Mouse (Mus musculus): ENCODE results near the gene Spsb2. TPM values are rescaled to one million over a fixed set of nuclear protein-coding genes. Genes with fewer than 3 reads are reported as not detected.

Gene Spsb2
- 9.2 and 10.3 TPM in 2 replicates for polyA plus RNA-seq (2015; fragmentation: Nextera tagmentation; extraction: Ambion mirVana)

- peak within 1 kb of the TSS; percentile 67 for H3K9ac ChIP-seq (ENCODE audit: low read depth, low read length)
- peaks cover 5% of the 10 kb centered on the region for H3K36me3 ChIP-seq (ENCODE audit: control insufficient read depth, insufficient read depth, low read length)
- peak within 1 kb of the TSS; percentile 53 for H3K4me3 ChIP-seq (ENCODE audit: low read length)
- H3K4me1 ChIP-seq (ENCODE audit: control insufficient read depth, insufficient read depth, low read depth, low read length): peaks cover 28% of the 10 kb centered on the region
- peak within 1 kb of the TSS; percentile 95 for H3K4me2 ChIP-seq (ENCODE audit: low read length)
- H3K27me3 ChIP-seq (replicated peaks; ENCODE audit: control insufficient read depth, insufficient read depth, low read length): no peaks in the 10 kb centered on the region
- peak within 1 kb of the TSS; percentile 78 for H3K27ac ChIP-seq (ENCODE audit: low read depth, low read length)
- ATAC-seq: peak; percentile 25
- 5% methylated on average over 29 of the region's 29 CpGs for WGBS
- H3K9me3 ChIP-seq (ENCODE audit: control insufficient read depth, low read length): no peaks in the 10 kb centered on the region
Measured at GRCm38 (mm10) chr6:124808358-124809012, at the start of gene Spsb2. Spsb2 (plus strand) TSS chr6:124808661.

- H3K4me3 ChIP-seq (ENCODE audit: low read length): no peak overlapping the region
- H3K9ac ChIP-seq (ENCODE audit: low read depth, low read length): 0 out of 2 replicates have a peak overlapping the region, but pooled peaks have one; percentile 6
- peaks cover 30% of the 10 kb centered on the region for H3K4me1 ChIP-seq (ENCODE audit: control insufficient read depth, insufficient read depth, low read depth, low read length)
- no peaks in the 10 kb centered on the region for H3K27me3 ChIP-seq (replicated peaks; ENCODE audit: control insufficient read depth, insufficient read depth, low read length)
- no peaks in the 10 kb centered on the region for H3K9me3 ChIP-seq (ENCODE audit: control insufficient read depth, low read length)
- no peaks in the 10 kb centered on the region for H3K36me3 ChIP-seq (ENCODE audit: control insufficient read depth, insufficient read depth, low read length)
- ATAC-seq: no peak
- H3K27ac ChIP-seq (ENCODE audit: low read depth, low read length): peak overlapping the region; percentile 66
- WGBS: 50% methylated on average over 2 of the region's 2 CpGs
- H3K4me2 ChIP-seq (ENCODE audit: low read length): no peak overlapping the region
Measured at GRCm38 (mm10) chr6:124758849-124759232, 49.6 kb upstream of the Spsb2 start.

GRCm38 (mm10) chr6:124759259-124759658 is 49.2 kb upstream of the Spsb2 start:
- Histone ChIP-seq H3K9ac (ENCODE audit: low read depth, low read length) (no peak overlapping the region), H3K9me3 (ENCODE audit: control insufficient read depth, low read length) (no peaks in the 10 kb centered on the region), H3K4me1 (ENCODE audit: control insufficient read depth, insufficient read depth, low read depth, low read length) (peaks cover 26% of the 10 kb centered on the region), H3K4me2 (ENCODE audit: low read length) (no peak overlapping the region), H3K4me3 (ENCODE audit: low read length) (no peak overlapping the region), H3K27me3 (replicated peaks; ENCODE audit: control insufficient read depth, insufficient read depth, low read length) (no peaks in the 10 kb centered on the region), H3K27ac (ENCODE audit: low read depth, low read length) (peak overlapping the region; percentile 66), H3K36me3 (ENCODE audit: control insufficient read depth, insufficient read depth, low read length) (no peaks in the 10 kb centered on the region)
- no peak for ATAC-seq
- 3% methylated on average over 5 of the region's 5 CpGs for WGBS

DNA sequence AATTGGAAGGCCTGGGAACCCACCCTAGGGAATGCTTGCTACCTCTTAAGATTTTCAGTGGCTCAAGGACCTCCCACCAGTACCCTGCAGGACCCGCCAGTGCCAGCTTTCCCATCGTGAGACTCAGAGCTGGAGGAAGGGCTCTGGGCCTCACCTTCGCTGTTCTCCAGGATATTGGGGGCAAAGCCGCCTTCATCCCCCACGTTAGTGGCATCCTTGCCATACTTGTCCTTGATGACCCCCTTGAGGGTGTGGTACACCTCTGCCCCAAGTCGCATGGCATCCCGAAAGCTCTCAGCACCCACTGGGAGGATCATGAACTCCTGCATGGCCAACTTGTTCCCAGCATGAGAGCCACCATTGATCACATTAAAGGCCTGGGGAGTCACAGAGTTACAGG is 42.5 kb upstream of the Spsb2 start:
- Histone ChIP-seq H3K4me2 (ENCODE audit: low read length) (no peak overlapping the region), H3K4me1 (ENCODE audit: control insufficient read depth, insufficient read depth, low read depth, low read length) (peaks cover 20% of the 10 kb centered on the region), H3K9ac (ENCODE audit: low read depth, low read length) (no peak overlapping the region), H3K9me3 (ENCODE audit: control insufficient read depth, low read length) (no peaks in the 10 kb centered on the region), H3K27ac (ENCODE audit: low read depth, low read length) (no peak overlapping the region), H3K27me3 (replicated peaks; ENCODE audit: control insufficient read depth, insufficient read depth, low read length) (no peaks in the 10 kb centered on the region), H3K36me3 (ENCODE audit: control insufficient read depth, insufficient read depth, low read length) (0 out of 2 replicates have a peak, but pooled peaks cover 2% of the 10 kb centered on the region), H3K4me3 (ENCODE audit: low read length) (no peak overlapping the region)
- ATAC-seq: no peak
- WGBS: 83% methylated on average over 7 of the region's 7 CpGs

- no peak for ATAC-seq
- Histone ChIP-seq H3K4me2 (ENCODE audit: low read length) (peak overlapping the region; percentile 82), H3K9ac (ENCODE audit: low read depth, low read length) (peak overlapping the region; percentile 84), H3K27ac (ENCODE audit: low read depth, low read length) (0 out of 2 replicates have a peak overlapping the region, but pooled peaks have one; percentile 39), H3K4me1 (ENCODE audit: control insufficient read depth, insufficient read depth, low read depth, low read length) (peaks cover 20% of the 10 kb centered on the region), H3K27me3 (replicated peaks; ENCODE audit: control insufficient read depth, insufficient read depth, low read length) (no peaks in the 10 kb centered on the region), H3K9me3 (ENCODE audit: control insufficient read depth, low read length) (no peaks in the 10 kb centered on the region), H3K4me3 (ENCODE audit: low read length) (peak overlapping the region; percentile 63), H3K36me3 (ENCODE audit: control insufficient read depth, insufficient read depth, low read length) (0 out of 2 replicates have a peak, but pooled peaks cover 2% of the 10 kb centered on the region)
- WGBS: 39% methylated on average over 4 of the region's 4 CpGs
Measured at GRCm38 (mm10) chr6:124767536-124767919, 40.9 kb upstream of the Spsb2 start.

GRCm38 (mm10) chr6:124767920-124768703 is 40.3 kb upstream of the Spsb2 start:
- Histone ChIP-seq H3K27me3 (replicated peaks; ENCODE audit: control insufficient read depth, insufficient read depth, low read length) (no peaks in the 10 kb centered on the region), H3K27ac (ENCODE audit: low read depth, low read length) (peak overlapping the region; percentile 75), H3K9ac (ENCODE audit: low read depth, low read length) (peak overlapping the region; percentile 84), H3K36me3 (ENCODE audit: control insufficient read depth, insufficient read depth, low read length) (0 out of 2 replicates have a peak, but pooled peaks cover 2% of the 10 kb centered on the region), H3K4me3 (ENCODE audit: low read length) (peak overlapping the region; percentile 63), H3K4me2 (ENCODE audit: low read length) (peak overlapping the region; percentile 82), H3K9me3 (ENCODE audit: control insufficient read depth, low read length) (no peaks in the 10 kb centered on the region), H3K4me1 (ENCODE audit: control insufficient read depth, insufficient read depth, low read depth, low read length) (peaks cover 20% of the 10 kb centered on the region)
- peak; percentile 40 for ATAC-seq
- WGBS: 22% methylated on average over 19 of the region's 19 CpGs

GRCm38 (mm10) chr6:124768704-124769044 is 39.8 kb upstream of the Spsb2 start:
- Histone ChIP-seq H3K9ac (ENCODE audit: low read depth, low read length) (peak overlapping the region; percentile 84), H3K4me3 (ENCODE audit: low read length) (peak overlapping the region; percentile 63), H3K36me3 (ENCODE audit: control insufficient read depth, insufficient read depth, low read length) (0 out of 2 replicates have a peak, but pooled peaks cover 2% of the 10 kb centered on the region), H3K9me3 (ENCODE audit: control insufficient read depth, low read length) (no peaks in the 10 kb centered on the region), H3K27me3 (replicated peaks; ENCODE audit: control insufficient read depth, insufficient read depth, low read length) (no peaks in the 10 kb centered on the region), H3K4me2 (ENCODE audit: low read length) (peak overlapping the region; percentile 82), H3K4me1 (ENCODE audit: control insufficient read depth, insufficient read depth, low read depth, low read length) (peaks cover 20% of the 10 kb centered on the region), H3K27ac (ENCODE audit: low read depth, low read length) (peak overlapping the region; percentile 75)
- peak; percentile 12 for ATAC-seq
- WGBS: 5% methylated on average over 9 of the region's 9 CpGs

- peak; percentile 88 for ATAC-seq
- under 1% methylated on average over 49 of the region's 54 CpGs for WGBS
- Histone ChIP-seq H3K9ac (ENCODE audit: low read depth, low read length) (peak within 1 kb of the TSS; percentile 84), H3K27me3 (replicated peaks; ENCODE audit: control insufficient read depth, insufficient read depth, low read length) (no peaks in the 10 kb centered on the region), H3K36me3 (ENCODE audit: control insufficient read depth, insufficient read depth, low read length) (0 out of 2 replicates have a peak, but pooled peaks cover 2% of the 10 kb centered on the region), H3K4me3 (ENCODE audit: low read length) (peak within 1 kb of the TSS; percentile 63), H3K4me2 (ENCODE audit: low read length) (peak within 1 kb of the TSS; percentile 82), H3K4me1 (ENCODE audit: control insufficient read depth, insufficient read depth, low read depth, low read length) (peaks cover 20% of the 10 kb centered on the region), H3K27ac (ENCODE audit: low read depth, low read length) (peak within 1 kb of the TSS; percentile 75), H3K9me3 (ENCODE audit: control insufficient read depth, low read length) (no peaks in the 10 kb centered on the region)
Measured at GRCm38 (mm10) chr6:124769101-124769765, 39.2 kb upstream of the Spsb2 start, which contains the start of gene Eno2. Eno2 (minus strand) TSS chr6:124769673.
